Mouse (Mus musculus) midbrain, embryonic 10.5 days (tissue): Measurements from ENCODE around the gene Mab21l1. TPM values are rescaled to one million over a fixed set of nuclear protein-coding genes. Genes with fewer than 3 reads are reported as not detected.

Experiments used
- DNase-seq: peaks from one replicate; pipeline ENCODE4 v3.0.0-alpha.2; 2017; ENCODE audit warnings: low spot score
- H3K27ac ChIP-seq: fragments of 300-500 bp; sonication (generic); replicated peaks from 2 replicates; pipeline ENCODE4 v1.5.1; 2016; ENCODE audit warnings: mild to moderate bottlenecking
- H3K27me3 ChIP-seq: fragments of 300-500 bp; sonication (generic); 2 replicates; pipeline ENCODE4 v1.6.1; 2016; ENCODE audit warnings: low read depth, mild to moderate bottlenecking; ENCODE audit not compliant: poor library complexity, severe bottlenecking
- H3K36me3 ChIP-seq: fragments of 300-500 bp; sonication (generic); 2 replicates; pipeline ENCODE4 v1.6.1; 2016; ENCODE audit warnings: mild to moderate bottlenecking, moderate library complexity
- H3K4me1 ChIP-seq: fragments of 300-500 bp; sonication (generic); 2 replicates; pipeline ENCODE4 v1.6.1; 2016
- H3K4me3 ChIP-seq: fragments of 300-500 bp; sonication (generic); 2 replicates; pipeline ENCODE4 v1.5.1; 2016; ENCODE audit warnings: mild to moderate bottlenecking, moderate library complexity
- H3K9me3 ChIP-seq: fragments of 300-500 bp; sonication (generic); replicated peaks from 2 replicates; pipeline ENCODE4 v1.6.1; 2016; ENCODE audit warnings: mild to moderate bottlenecking
- WGBS: fragments of 180-500 bp; shearing (Covaris S2); methylation state at CpG from one replicate; pipeline ENCODE4 v1.1.7; 2016; 5-methylcytosine and 5-hydroxymethylcytosine counted together
- polyA plus RNA-seq: library from polyadenylated mRNA; unstranded; fragments of >200 nt; fragmentation: Nextera tagmentation; extraction: Ambion mirVana; gene quantifications from 2 replicates; pipeline ENCODE4 v1.2.1, GENCODE M21; 2016

Mab21l1 gene
- polyA plus RNA-seq = 33.1 and 47.5 TPM in 2 replicates

DNA sequence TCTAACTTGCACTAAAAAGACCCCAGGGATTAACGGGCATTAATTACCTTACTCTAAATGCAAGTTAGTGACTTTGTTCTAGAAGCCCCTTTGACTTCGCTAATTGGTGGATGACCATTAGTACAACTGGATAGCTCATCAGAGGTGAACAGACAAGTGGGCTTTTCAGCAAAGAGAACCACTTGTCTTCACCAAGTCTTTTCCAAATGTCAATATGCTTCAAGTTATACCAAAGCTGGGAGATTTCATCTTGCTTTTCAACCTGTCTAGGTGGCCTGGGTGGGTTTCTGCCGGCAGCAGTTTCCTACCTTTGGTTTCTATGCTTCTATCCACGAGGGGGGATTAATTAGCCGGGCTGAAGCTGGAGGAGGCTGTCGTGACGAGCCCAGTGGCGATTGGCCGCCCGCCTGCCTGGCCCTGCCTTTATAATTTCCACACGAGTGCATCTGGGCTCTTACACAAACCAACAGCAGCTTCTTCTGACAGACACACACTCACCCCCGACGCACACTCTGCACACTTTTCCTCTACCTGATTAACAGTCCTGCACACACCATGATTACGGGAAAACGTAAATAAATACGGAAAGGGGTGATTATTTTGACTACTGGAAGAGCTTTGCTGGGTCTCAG lies at the start of gene Mab21l1:
Gene Mab21l1 (plus strand): TSS at position 455 of the 632 bp plus-strand sequence.
- under 1% methylated on average over 16 of the region's 16 CpGs for WGBS
- no peaks in the 10 kb centered on the region for H3K9me3 ChIP-seq
- peaks cover 79% of the 10 kb centered on the region for H3K4me1 ChIP-seq
- DNase-seq = peak; percentile 79
- peak within 1 kb of the TSS; percentile 64 for H3K4me3 ChIP-seq
- peak within 1 kb of the TSS; percentile 89 for H3K27ac ChIP-seq
- H3K27me3 ChIP-seq = peaks cover 97% of the 10 kb centered on the region
- no peaks in the 10 kb centered on the region for H3K36me3 ChIP-seq

DNA sequence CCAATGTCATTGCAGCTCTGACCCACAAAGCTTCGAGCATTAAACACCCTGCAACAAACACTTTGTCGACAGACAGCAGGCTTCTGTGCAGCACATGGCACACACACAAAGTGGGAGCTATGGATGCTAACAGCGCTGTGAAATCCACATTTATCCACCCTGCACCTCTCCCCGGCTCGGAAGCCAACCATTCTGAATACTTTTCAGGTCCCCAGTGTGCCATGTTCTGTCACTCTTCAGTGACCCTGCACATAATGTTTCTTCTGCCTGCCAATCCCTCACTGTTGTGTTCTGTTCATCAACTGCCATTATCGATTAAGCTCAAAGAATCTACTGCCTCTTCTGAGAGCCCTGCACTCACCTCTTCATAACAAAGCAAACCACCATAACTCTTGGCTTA lies 48.6 kb upstream of the Mab21l1 start:
- WGBS = 62% methylated on average over 6 of the region's 6 CpGs
- no peaks in the 10 kb centered on the region for H3K36me3 ChIP-seq
- no peaks in the 10 kb centered on the region for H3K9me3 ChIP-seq
- H3K4me1 ChIP-seq = peaks cover 28% of the 10 kb centered on the region
- H3K4me3 ChIP-seq = no peak overlapping the region
- H3K27ac ChIP-seq = peak overlapping the region; percentile 59
- H3K27me3 ChIP-seq = no peaks in the 10 kb centered on the region
- no peak for DNase-seq

DNA sequence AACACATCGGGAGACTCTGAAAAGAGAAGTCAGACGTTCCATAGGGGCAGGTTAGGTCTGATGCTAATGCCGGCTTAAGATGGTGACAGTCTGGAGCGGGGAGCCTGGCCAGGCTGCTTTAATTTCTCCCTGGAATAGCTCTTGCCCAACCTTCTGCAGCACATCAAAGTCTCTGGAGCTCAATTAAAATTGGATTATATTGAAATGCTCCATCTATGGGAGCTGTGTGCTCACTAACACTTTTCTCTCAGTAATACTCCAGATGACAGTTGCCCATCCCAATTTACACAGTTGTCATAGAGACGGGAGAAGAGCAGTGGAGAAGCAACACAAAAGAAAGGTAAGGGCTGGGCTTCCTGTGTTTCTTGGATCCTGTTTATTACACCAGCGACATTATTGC lies 40.9 kb upstream of the Mab21l1 start:
- H3K27me3 ChIP-seq = no peaks in the 10 kb centered on the region
- H3K9me3 ChIP-seq = no peaks in the 10 kb centered on the region
- H3K27ac ChIP-seq = peak overlapping the region; percentile 58
- no peaks in the 10 kb centered on the region for H3K36me3 ChIP-seq
- no peak overlapping the region for H3K4me3 ChIP-seq
- peaks cover 41% of the 10 kb centered on the region for H3K4me1 ChIP-seq
- 40% methylated on average over 6 of the region's 6 CpGs for WGBS
- DNase-seq = peak; percentile 32

DNA sequence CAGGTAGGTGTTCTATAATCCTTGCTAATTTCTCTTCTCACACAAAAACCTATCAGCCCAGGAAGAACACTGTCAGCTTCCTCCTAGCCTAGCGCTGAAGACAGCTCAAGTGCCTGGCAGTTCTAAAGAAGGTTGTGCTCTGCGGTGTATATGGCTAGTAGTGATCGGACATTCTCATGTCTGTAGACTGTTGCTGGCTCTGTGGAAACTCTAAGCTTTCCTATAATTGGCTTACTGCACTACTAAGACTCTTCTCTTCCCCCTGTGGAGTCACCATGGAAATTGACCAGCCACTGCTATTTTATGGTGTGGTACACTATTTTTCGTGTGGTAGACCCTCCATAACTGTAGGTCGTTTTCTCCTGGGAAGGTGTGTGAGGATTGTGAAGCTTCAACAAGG lies 40.1 kb upstream of the Mab21l1 start:
- H3K9me3 ChIP-seq = no peaks in the 10 kb centered on the region
- WGBS = 78% methylated on average over 5 of the region's 5 CpGs
- peak overlapping the region; percentile 64 for H3K27ac ChIP-seq
- no peaks in the 10 kb centered on the region for H3K36me3 ChIP-seq
- no peaks in the 10 kb centered on the region for H3K27me3 ChIP-seq
- DNase-seq = no peak
- H3K4me3 ChIP-seq = no peak overlapping the region
- H3K4me1 ChIP-seq = peaks cover 41% of the 10 kb centered on the region

DNA sequence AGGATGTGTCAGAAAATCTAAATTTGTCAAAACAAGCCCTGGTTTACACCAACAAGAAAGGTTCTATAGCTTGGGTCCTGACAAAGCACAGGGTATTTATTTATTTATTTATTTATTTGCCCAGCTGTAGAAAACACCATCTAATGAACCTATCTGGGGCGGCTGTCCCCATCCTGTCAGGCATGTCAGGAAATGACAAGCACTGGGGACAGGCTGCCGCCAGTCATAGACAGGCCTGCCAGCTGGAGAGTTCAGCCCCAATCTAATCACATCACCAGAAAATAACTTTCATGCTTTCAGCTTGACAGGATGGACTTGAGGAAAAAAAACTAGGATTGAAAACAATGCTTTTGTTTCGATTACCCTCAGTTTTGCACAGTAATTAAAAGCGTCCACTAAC lies 39.7 kb upstream of the Mab21l1 start:
- Histone ChIP-seq H3K4me3 (no peak overlapping the region), H3K36me3 (no peaks in the 10 kb centered on the region), H3K4me1 (peaks cover 44% of the 10 kb centered on the region), H3K9me3 (no peaks in the 10 kb centered on the region), H3K27ac (peak overlapping the region; percentile 64; the same call in 1 of the 2 replicates), H3K27me3 (no peaks in the 10 kb centered on the region)
- no peak for DNase-seq
- WGBS = 72% methylated on average over 4 of the region's 4 CpGs

DNA sequence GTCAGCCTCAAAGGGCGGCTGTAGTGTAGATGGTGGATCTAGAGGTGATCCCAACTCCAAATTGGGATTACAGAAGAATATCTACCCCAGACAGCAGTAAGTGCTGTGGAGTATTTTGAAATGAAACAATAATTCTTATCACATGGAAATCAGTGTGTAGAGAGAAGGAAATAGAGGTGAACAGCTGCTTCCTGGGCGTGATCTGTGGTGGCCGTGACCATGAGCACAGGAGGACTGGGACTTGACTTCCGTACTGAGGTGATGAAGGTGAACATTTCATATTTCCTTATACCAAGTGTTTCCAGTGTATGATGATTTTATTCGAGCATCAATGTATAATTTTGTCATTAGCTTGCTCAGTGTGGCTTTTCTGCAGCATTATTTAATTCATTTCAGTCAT lies 38.4 kb upstream of the Mab21l1 start:
- no peak overlapping the region for H3K4me3 ChIP-seq
- no peak for DNase-seq
- WGBS = 94% methylated on average over 5 of the region's 5 CpGs
- H3K27ac ChIP-seq = no peak overlapping the region
- H3K36me3 ChIP-seq = no peaks in the 10 kb centered on the region
- peaks cover 7% of the 10 kb centered on the region for H3K27me3 ChIP-seq
- peaks cover 49% of the 10 kb centered on the region for H3K4me1 ChIP-seq
- H3K9me3 ChIP-seq = no peaks in the 10 kb centered on the region

DNA sequence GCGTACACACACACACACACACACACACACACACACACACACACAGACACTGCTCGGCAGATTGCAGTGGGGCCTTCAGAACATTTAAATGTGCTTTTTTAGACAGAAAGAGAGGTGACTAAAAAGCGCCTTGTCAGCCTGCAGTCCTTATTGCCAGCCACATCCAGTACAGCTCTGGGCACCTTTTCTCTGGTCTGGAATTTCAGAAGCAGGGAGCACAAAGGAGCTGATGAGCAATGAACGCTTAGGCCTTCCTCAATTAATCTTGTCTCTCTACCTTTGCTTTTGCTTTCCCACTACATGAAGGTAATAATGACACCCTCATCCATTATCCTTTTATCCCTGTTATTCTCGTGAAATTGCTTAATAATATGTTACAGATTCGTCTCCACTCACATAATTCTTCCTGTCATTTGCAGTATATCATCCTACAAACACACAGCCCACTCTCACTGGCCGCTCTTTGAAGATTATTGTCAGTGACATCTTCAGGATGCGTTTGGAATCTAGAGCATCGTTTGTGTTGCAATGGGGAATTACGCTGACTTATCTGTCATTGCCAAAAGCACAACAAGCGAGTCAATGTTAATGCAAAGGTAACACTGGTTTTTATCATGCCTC lies 31.8 kb upstream of the Mab21l1 start:
- DNase-seq = no peak
- Histone ChIP-seq H3K4me3 (no peak overlapping the region), H3K9me3 (no peaks in the 10 kb centered on the region), H3K27ac (no peak overlapping the region), H3K36me3 (no peaks in the 10 kb centered on the region), H3K4me1 (peaks cover 54% of the 10 kb centered on the region), H3K27me3 (peaks cover 30% of the 10 kb centered on the region)
- 83% methylated on average over 11 of the region's 11 CpGs for WGBS

DNA sequence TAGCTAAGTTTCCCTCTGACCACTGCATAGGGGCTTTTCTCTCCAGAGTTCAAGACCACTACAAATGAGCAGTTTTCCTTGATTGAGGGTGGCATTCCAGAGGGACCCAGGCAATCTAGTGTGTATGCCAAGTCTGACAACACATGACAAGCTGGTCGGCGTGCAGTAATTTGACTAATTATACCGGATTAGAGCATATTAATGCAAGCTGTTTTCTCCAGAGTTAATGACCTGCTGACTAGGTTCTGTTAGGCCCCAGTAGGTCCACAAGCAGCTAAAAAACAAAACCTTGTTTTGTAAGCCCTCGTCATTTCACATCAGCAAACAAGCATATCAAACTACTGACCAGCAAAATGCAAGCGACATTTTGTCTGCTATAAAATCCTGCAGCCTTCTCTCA lies 30.9 kb upstream of the Mab21l1 start:
- DNase-seq = no peak
- Histone ChIP-seq H3K4me1 (peaks cover 62% of the 10 kb centered on the region), H3K27me3 (peaks cover 30% of the 10 kb centered on the region), H3K4me3 (no peak overlapping the region), H3K9me3 (no peaks in the 10 kb centered on the region), H3K27ac (no peak overlapping the region; the same call in 1 of the 2 replicates), H3K36me3 (no peaks in the 10 kb centered on the region)
- WGBS = 61% methylated on average over 5 of the region's 5 CpGs

DNA sequence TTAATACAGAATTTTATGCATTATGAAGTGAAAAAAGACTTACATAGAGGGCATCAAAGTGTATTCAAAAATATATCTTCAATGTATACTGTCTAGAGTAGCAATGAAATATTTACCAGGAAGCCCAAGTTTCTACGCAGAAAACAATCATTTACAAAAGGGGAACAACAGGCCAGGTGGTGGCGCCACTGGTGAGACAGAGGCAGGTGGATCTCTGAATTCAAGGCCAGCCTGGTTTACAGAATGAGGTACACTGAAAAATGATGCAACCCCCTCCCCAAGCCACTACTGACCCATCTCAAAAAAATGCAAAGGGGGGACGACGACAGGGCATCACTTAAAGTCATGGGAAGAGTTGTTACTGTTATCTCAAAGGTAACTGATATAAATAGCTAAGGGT lies 29.8 kb upstream of the Mab21l1 start:
- H3K9me3 ChIP-seq = no peaks in the 10 kb centered on the region
- no peak overlapping the region for H3K27ac ChIP-seq
- DNase-seq = no peak
- peaks cover 30% of the 10 kb centered on the region for H3K27me3 ChIP-seq
- peaks cover 73% of the 10 kb centered on the region for H3K4me1 ChIP-seq
- H3K4me3 ChIP-seq = no peak overlapping the region
- WGBS = 86% methylated on average over 4 of the region's 4 CpGs
- no peaks in the 10 kb centered on the region for H3K36me3 ChIP-seq

DNA sequence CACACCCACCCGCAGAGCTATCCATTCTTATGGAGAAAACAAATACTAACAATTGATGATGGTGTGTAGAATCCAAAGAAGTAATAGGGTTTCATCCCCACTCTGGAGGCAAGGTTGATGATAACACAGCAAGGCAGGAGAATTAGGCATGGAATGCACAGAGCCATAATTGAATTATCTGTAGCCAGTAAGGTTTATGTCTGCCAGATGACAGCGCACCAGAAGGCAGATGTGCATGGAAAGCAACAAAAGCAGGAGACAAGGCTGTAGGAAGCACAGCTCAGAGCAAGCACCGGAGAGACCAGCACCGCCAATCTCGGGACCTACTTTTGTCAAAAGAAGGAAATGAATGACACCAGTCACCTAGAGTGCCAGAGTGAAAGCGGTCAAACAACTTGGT lies 28.4 kb upstream of the Mab21l1 start:
- DNase-seq = no peak
- Histone ChIP-seq H3K27ac (peak overlapping the region; percentile 78; the same call in 1 of the 2 replicates), H3K4me1 (peaks cover 72% of the 10 kb centered on the region), H3K9me3 (no peaks in the 10 kb centered on the region), H3K27me3 (peaks cover 34% of the 10 kb centered on the region), H3K4me3 (no peak overlapping the region), H3K36me3 (no peaks in the 10 kb centered on the region)
- WGBS = 82% methylated on average over 6 of the region's 6 CpGs

DNA sequence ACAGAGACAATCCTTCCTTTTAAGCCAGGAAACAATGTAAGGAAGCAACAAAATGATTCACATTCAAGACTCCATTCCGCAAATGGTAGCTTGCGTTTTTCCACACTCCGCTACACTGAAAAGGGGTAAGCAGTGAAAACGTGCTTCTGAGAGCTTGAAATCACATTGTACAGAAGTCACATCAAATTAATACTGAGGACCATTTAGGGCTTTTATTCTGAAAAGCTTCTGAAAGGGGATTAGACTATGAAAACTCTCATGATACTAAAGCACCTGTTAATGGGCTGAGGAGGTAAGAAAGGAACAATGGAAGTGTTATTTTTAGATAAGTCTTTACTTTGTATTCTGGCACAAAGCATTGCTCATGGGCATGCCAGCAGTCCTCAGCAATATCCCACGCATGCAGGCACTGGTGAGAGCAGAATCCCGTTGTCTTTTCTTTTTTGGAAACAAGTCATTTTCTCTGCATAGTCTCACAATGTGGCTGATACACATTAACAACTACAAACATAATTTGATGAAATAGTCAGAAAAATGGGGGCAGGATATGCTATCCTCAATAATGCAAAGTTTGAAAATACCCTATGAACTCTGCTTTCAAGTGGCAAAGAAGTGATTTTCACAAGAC lies 27.2 kb upstream of the Mab21l1 start:
- DNase-seq = peak; percentile 25
- Histone ChIP-seq H3K27me3 (peaks cover 46% of the 10 kb centered on the region), H3K4me3 (no peak overlapping the region), H3K36me3 (no peaks in the 10 kb centered on the region), H3K27ac (peak overlapping the region; percentile 78), H3K4me1 (peaks cover 72% of the 10 kb centered on the region), H3K9me3 (no peaks in the 10 kb centered on the region)
- 38% methylated on average over 6 of the region's 6 CpGs for WGBS

DNA sequence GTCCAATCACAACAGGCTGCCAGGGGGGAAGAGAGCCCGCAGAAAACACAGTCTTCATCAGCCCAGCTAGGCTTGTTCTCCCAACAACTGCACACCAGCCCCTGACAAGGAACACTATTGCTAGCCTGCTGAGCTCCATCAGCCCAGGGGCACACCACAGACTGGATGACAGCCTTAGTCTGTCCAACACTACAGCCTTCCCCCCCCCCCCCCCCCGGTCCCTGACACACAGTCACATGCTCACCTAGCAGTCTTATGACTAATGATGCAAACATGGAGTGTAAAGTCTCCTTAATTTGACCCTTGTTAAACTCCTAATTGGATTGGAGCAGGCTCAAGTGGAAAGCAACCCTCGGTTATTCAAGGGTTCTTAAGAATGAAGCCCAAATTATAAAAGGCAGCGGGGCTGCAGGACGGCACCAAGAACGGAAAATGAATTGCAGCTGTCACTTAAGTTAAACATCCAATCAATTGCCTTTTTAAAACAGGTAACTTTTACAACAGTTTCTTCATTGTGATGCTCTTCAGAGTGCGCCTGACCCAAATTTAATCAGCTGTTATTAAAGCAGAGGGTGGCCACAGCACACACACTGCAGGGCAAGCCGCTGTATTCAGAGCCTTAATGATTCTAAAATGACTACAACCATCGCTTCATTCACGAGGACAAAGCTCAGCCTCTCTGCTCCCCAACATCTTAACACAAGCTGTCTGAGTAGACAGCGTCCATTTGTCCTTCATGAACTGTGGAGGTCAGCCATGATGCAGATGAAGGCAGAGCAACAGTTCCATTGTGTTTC lies 26.3 kb upstream of the Mab21l1 start:
- Histone ChIP-seq H3K36me3 (no peaks in the 10 kb centered on the region), H3K27ac (peak overlapping the region; percentile 72), H3K9me3 (no peaks in the 10 kb centered on the region), H3K27me3 (peaks cover 55% of the 10 kb centered on the region), H3K4me3 (peak overlapping the region; percentile 16; the same call in 1 of the 2 replicates), H3K4me1 (peaks cover 62% of the 10 kb centered on the region)
- DNase-seq = peak; percentile 68
- WGBS = 30% methylated on average over 11 of the region's 11 CpGs
